Mouse (Mus musculus): ENCODE data around the gene Osbpl9. TPM values are rescaled to one million over a fixed set of nuclear protein-coding genes. Genes with fewer than 3 reads are reported as not detected.

Gene Osbpl9
- total RNA-seq, 2 experiments from 2014 or later, result 42.8 to 45.0 TPM

Other genes starting within 250 kb of the Osbpl9 start
- 99.7 and 124 TPM in 2 replicates for gene Nrd1, start 201.6 kb downstream of the Osbpl9 start, total RNA-seq (2014; fragmentation: Nextera tagmentation)
- 74.9 and 105 TPM in 2 replicates for gene Nrd1, start 201.6 kb downstream of the Osbpl9 start, total RNA-seq (2017)
- 0.81 TPM in 1 of 2 replicates, not detected in the other for gene Calr4, start 32.2 kb upstream of the Osbpl9 start, total RNA-seq (2014; fragmentation: Nextera tagmentation)
- not detected in 2 replicates for gene Calr4, start 32.2 kb upstream of the Osbpl9 start, total RNA-seq (2017)
- 149 and 169 TPM in 2 replicates for gene Eps15, start 78.0 kb upstream of the Osbpl9 start, total RNA-seq (2014; fragmentation: Nextera tagmentation)
- 80.8 and 99.9 TPM in 2 replicates for gene Eps15, start 78.0 kb upstream of the Osbpl9 start, total RNA-seq (2017)
- 3.3 and 5.1 TPM in 2 replicates for gene Ttc39a, start 204.4 kb upstream of the Osbpl9 start, total RNA-seq (2014; fragmentation: Nextera tagmentation)
- 2.0 and 2.6 TPM in 2 replicates for gene Ttc39a, start 204.4 kb upstream of the Osbpl9 start, total RNA-seq (2017)